ENCODE assay signal across 22 mouse cellular contexts in genomic region chr2:108980921-108981320, GRCm38 (mm10).
DNase-seq lines count a peak whose midpoint lies in the region; ATAC-seq lines count a peak whose summit lies in the region.
"Had no signal": no experiment of that assay in that cellular context is flagged by ENCODE, and none has a peak within 500 bp of the region (broad histone marks: within the 10 kb centered on the region; RNA-seq: fewer than 3 reads in every experiment).

No protein-coding gene starts in this region.

- no peak overlapping the region for H3K27ac ChIP-seq in liver, embryonic 12.5 days

- H3K9me3 ChIP-seq in liver, embryonic 12.5 days (replicated peaks): no peaks in the 10 kb centered on the region
- H3K9me3 ChIP-seq: G1E had no signal

- no peaks in the 10 kb centered on the region for H3K27me3 ChIP-seq in liver, embryonic 12.5 days (replicated peaks)
- H3K27me3 ChIP-seq: CH12.LX, Patski had no signal

- H3K4me1 ChIP-seq in liver, embryonic 12.5 days: no peaks in the 10 kb centered on the region

- 58% methylated on average over 5 of the region's 5 CpGs for WGBS in liver, embryonic 12.5 days (ENCODE audit: insufficient replicate concordance)

- no peak for ATAC-seq in liver, embryonic 12.5 days
- ATAC-seq: activated CD4-positive, CD25-positive, alpha-beta regulatory T cell, adult 4 months; CD4-positive, CD25-positive, alpha-beta regulatory T cell, adult 4 months; Patski had no signal

- no peak overlapping the region for H3K9ac ChIP-seq in liver, embryonic 12.5 days

- no peak overlapping the region for H3K4me2 ChIP-seq in liver, embryonic 12.5 days

- H3K36me3 ChIP-seq in liver, embryonic 12.5 days: no peaks in the 10 kb centered on the region
- H3K36me3 ChIP-seq: G1E had no signal

- no peak overlapping the region for H3K4me3 ChIP-seq in liver, embryonic 12.5 days

- peak; percentile 79 for DNase-seq in Muller cell, postnatal 12 days (ENCODE audit: inconsistent ontology term)
- peak; percentile 60 for DNase-seq in retina, embryonic 14.5 days (ENCODE audit: low spot score)
- peak; percentile 67 for DNase-seq in retina, postnatal 1 day
- no peak for DNase-seq in right cerebral cortex, postnatal 4 days
- no peak for DNase-seq in lung, postnatal 14 days
- DNase-seq: adrenal gland, adult 2 months; adrenal gland, adult 8-10 months; adrenal gland, postnatal 10 days; adrenal gland, postnatal 14 days; adrenal gland, postnatal 25 days; adrenal gland, postnatal 36 days; B cell, adult 2 months; cerebellum, adult 11 months; cerebellum, adult 11-12 months; cerebellum, adult 18-20 months; cerebellum, adult 2 months had no signal

Comparison
In these comparisons a context has a peak if more than half of its experiments do, and no peak if none do; other contexts are left out.
1. DNase-seq: peak in Muller cell, postnatal 12 days (single experiment), retina, embryonic 14.5 days (single experiment) and retina, postnatal 1 day (single experiment); none in right cerebral cortex, postnatal 4 days (single experiment) and lung, postnatal 14 days (single experiment).